Mouse (Mus musculus) neural tube, embryonic 14.5 days (tissue): Measurements from ENCODE around the gene Gm49673. TPM values are rescaled to one million over a fixed set of nuclear protein-coding genes. Genes with fewer than 3 reads are reported as not detected.
"Not testable (repeated sequence)": the region's sequence is repeated elsewhere in the genome, so short reads cannot be mapped to it uniquely, and the experiment has no call there.

Experiments
- ATAC-seq: fragments of 200-750 bp; cut with Nextera tagmentation; 2 replicates; pipeline ENCODE4 v1.8.0; 2017; ENCODE audit warnings: low read depth, mild to moderate bottlenecking, moderate TSS enrichment, moderate library complexity
- H3K27ac ChIP-seq: fragments of 300-500 bp; sonication (generic); 2 replicates; pipeline ENCODE4 v1.5.1; 2014; ENCODE audit warnings: low read depth, mild to moderate bottlenecking, control low read depth, low read length, moderate library complexity, mixed read lengths
- H3K27me3 ChIP-seq: fragments of 300-500 bp; sonication (generic); 2 replicates; pipeline ENCODE4 v1.6.1; 2014; ENCODE audit warnings: low read length; ENCODE audit not compliant: control insufficient read depth, insufficient read depth
- H3K36me3 ChIP-seq: fragments of 300-500 bp; sonication (generic); 2 replicates; pipeline ENCODE4 v1.6.1; 2014; ENCODE audit warnings: low read length, mixed read lengths; ENCODE audit not compliant: control insufficient read depth, insufficient read depth
- H3K4me1 ChIP-seq: fragments of 300-500 bp; sonication (generic); 2 replicates; pipeline ENCODE4 v1.6.1; 2014; ENCODE audit warnings: low read length; ENCODE audit not compliant: control insufficient read depth, insufficient read depth
- H3K4me2 ChIP-seq: fragments of 300-500 bp; sonication (generic); 2 replicates; pipeline ENCODE4 v1.6.1; 2014; ENCODE audit warnings: mild to moderate bottlenecking, low read depth, low read length, control low read depth
- H3K4me3 ChIP-seq: fragments of 300-500 bp; sonication (generic); 2 replicates; pipeline ENCODE4 v1.5.1; 2014; ENCODE audit warnings: low read depth, low read length, control low read depth, mixed read lengths
- H3K9ac ChIP-seq: fragments of 300-500 bp; sonication (generic); replicated peaks from 2 replicates; pipeline ENCODE4 v1.6.1; 2014; ENCODE audit warnings: low read depth, mild to moderate bottlenecking, control low read depth, low read length, mixed read lengths
- H3K9me3 ChIP-seq: fragments of 300-500 bp; sonication (generic); 2 replicates; pipeline ENCODE4 v1.6.1; 2016; ENCODE audit warnings: low read length; ENCODE audit not compliant: control insufficient read depth
- WGBS: fragments of 180-500 bp; shearing (Covaris S2); extraction: QIAGEN DNeasy Blood & Tissue Kit; methylation state at CpG from one replicate; pipeline ENCODE4 v1.1.7; 2014; 5-methylcytosine and 5-hydroxymethylcytosine counted together
- polyA plus RNA-seq: library from polyadenylated mRNA; unstranded; fragments of >200 nt; fragmentation: Nextera tagmentation; extraction: Ambion mirVana; gene quantifications from 2 replicates; pipeline ENCODE4 v1.2.1, GENCODE M21; 2014

The Gm49673 gene
- polyA plus RNA-seq = 0.33 TPM in 1 of 2 replicates, not detected in the other

GRCm38 (mm10) chr17:8147439-8148316, at the start of gene Gm49673, which contains the start of gene Rnaset2a:
Gm49673 (minus strand) TSS chr17:8147788.
Rnaset2a (minus strand) TSS chr17:8148097.
- Histone ChIP-seq H3K4me3 (peak within 1 kb of the TSS; percentile 40), H3K4me2 (peak within 1 kb of the TSS; percentile 46), H3K9ac (0 out of 2 replicates have a peak within 1 kb of the TSS, but pooled peaks have one; percentile 34)
- not testable (repeated sequence) for H3K27me3 ChIP-seq, H3K36me3 ChIP-seq, H3K27ac ChIP-seq, H3K9me3 ChIP-seq, H3K4me1 ChIP-seq
- ATAC-seq = peak; percentile 97
- WGBS = under 1% methylated on average over 34 of the region's 67 CpGs

DNA sequence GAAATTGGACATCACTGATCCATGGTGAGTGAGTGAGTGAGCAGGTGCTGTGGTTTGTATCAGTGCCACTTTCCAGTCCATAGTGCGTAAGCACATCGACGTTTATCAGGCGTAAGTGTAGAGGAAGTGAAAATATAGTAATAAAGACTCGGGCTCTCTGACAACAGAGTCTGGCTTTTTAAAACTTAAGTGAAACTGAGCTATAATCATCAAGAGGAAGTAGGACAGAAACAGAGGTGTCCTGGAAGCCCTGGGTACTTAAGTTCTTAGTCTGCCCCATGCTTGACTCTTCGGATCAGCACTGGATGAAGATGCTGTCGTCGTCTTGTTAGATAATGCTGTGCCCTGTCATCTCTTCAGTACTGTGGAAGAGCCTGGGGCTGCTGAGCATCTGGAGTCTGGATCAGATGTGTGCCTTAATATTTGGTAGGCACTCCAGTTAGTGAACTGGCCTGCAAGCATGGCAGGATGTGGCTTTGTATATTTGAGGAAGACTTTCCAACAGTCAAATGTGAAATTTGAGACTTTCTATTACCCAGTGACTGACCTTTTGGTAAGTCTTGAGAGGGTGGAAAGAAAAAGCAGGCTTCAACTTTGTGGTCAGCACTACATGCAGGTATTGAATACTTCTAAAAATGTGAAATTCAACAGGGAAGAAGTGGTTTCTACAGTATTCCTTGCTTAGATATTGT, 48.2 kb upstream of the Gm49673 start:
- Histone ChIP-seq H3K4me1 (no peaks in the 10 kb centered on the region), H3K27me3 (no peaks in the 10 kb centered on the region), H3K9ac (no peak overlapping the region), H3K4me3 (no peak overlapping the region), H3K36me3 (peaks cover 14% of the 10 kb centered on the region), H3K9me3 (no peaks in the 10 kb centered on the region), H3K27ac (no peak overlapping the region), H3K4me2 (no peak overlapping the region)
- 95% methylated on average over 8 of the region's 8 CpGs for WGBS
- ATAC-seq = no peak

DNA sequence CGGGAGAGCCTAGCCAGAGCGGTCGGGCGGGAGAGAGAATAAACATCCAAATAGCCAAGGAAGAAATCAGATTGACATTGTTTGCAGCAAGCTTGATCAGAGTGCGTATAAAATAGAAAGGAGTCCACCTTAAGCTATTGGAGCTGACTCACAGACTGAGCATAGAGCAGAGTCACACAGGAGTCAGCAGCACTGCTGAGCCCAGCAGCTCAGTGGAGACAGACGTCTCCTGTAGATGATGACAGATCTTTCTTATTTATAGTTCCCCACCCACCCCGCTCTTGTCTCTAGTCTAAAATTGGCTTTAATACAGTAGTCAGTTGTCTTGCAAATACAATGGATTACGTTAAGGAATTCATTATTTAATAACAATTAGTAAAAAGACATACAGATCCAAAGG, 46.1 kb upstream of the Gm49673 start:
- Histone ChIP-seq H3K9me3 (no peaks in the 10 kb centered on the region), H3K4me2 (no peak overlapping the region), H3K9ac (no peak overlapping the region), H3K36me3 (peaks cover 23% of the 10 kb centered on the region), H3K4me3 (no peak overlapping the region), H3K27ac (no peak overlapping the region), H3K4me1 (no peaks in the 10 kb centered on the region), H3K27me3 (no peaks in the 10 kb centered on the region)
- no peak for ATAC-seq
- 88% methylated on average over 8 of the region's 8 CpGs for WGBS

- H3K4me1 ChIP-seq = no peaks in the 10 kb centered on the region
- H3K9me3 ChIP-seq = no peaks in the 10 kb centered on the region
- WGBS = 95% methylated on average over 7 of the region's 7 CpGs
- no peak overlapping the region for H3K4me2 ChIP-seq
- H3K27me3 ChIP-seq = no peaks in the 10 kb centered on the region
- H3K4me3 ChIP-seq = no peak overlapping the region
- no peak for ATAC-seq
- no peak overlapping the region for H3K9ac ChIP-seq
- peaks cover 52% of the 10 kb centered on the region for H3K36me3 ChIP-seq
- H3K27ac ChIP-seq = no peak overlapping the region
Measured at GRCm38 (mm10) chr17:8184217-8184616, 36.6 kb upstream of the Gm49673 start.

GRCm38 (mm10) chr17:8183815-8184214, 36.2 kb upstream of the Gm49673 start:
- peaks cover 54% of the 10 kb centered on the region for H3K36me3 ChIP-seq

DNA sequence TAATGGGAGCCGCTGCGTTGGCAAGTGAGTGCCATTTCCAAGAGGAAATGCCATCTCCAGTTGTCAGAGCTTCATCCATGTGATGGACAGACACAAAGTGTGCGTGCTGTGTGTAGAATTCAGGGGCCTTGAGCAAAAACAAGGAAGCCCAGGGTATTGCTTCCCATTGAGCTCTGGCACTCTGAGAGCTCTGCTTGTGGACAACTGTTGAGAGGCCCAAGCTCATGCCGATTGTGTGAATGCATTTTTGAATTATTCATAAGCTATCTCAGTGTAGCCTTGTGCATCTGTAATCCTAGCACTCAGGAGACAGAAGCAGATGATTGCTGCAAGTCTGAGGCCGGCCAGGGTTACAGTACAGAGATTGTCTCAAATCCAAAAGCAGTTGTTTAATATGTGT, 29.5 kb upstream of the Gm49673 start:
- Histone ChIP-seq H3K9ac (no peak overlapping the region), H3K27ac (no peak overlapping the region), H3K36me3 (peaks cover 44% of the 10 kb centered on the region), H3K27me3 (no peaks in the 10 kb centered on the region), H3K4me2 (no peak overlapping the region), H3K9me3 (no peaks in the 10 kb centered on the region), H3K4me1 (no peaks in the 10 kb centered on the region), H3K4me3 (no peak overlapping the region)
- ATAC-seq = no peak
- 67% methylated on average over 5 of the region's 5 CpGs for WGBS

More at GRCm38 (mm10) chr17:8183815-8184214, 36.2 kb upstream of the Gm49673 start:
- Histone ChIP-seq H3K27ac (no peak overlapping the region), H3K9me3 (no peaks in the 10 kb centered on the region), H3K4me1 (no peaks in the 10 kb centered on the region), H3K27me3 (no peaks in the 10 kb centered on the region), H3K4me2 (no peak overlapping the region), H3K9ac (no peak overlapping the region), H3K4me3 (no peak overlapping the region)
- WGBS = 92% methylated on average over 5 of the region's 5 CpGs
- no peak for ATAC-seq

DNA sequence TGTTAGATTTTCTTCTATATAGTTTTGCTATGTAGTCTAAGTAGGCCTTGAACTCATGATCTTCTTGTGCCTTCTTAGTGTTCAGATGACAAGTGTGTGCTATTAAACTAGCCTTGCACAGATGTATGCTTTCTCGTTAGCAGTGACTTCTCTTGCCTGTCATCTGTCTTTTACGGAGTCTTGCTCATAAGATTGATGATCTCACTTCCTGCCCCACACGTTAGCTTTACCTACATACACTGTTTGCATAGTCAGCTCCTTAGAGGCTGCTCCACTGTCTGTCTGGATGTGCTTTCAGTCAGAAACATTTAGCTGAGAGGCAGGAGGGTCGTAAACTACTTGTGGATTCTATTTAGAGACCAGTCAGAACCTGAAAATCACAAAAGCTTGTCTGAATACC, 23.5 kb upstream of the Gm49673 start:
- Histone ChIP-seq H3K36me3 (peaks cover 45% of the 10 kb centered on the region), H3K27ac (no peak overlapping the region), H3K9me3 (no peaks in the 10 kb centered on the region), H3K4me3 (no peak overlapping the region), H3K9ac (no peak overlapping the region), H3K4me1 (no peaks in the 10 kb centered on the region), H3K27me3 (no peaks in the 10 kb centered on the region), H3K4me2 (no peak overlapping the region)
- no peak for ATAC-seq
- WGBS = 60% methylated on average over 4 of the region's 4 CpGs

DNA sequence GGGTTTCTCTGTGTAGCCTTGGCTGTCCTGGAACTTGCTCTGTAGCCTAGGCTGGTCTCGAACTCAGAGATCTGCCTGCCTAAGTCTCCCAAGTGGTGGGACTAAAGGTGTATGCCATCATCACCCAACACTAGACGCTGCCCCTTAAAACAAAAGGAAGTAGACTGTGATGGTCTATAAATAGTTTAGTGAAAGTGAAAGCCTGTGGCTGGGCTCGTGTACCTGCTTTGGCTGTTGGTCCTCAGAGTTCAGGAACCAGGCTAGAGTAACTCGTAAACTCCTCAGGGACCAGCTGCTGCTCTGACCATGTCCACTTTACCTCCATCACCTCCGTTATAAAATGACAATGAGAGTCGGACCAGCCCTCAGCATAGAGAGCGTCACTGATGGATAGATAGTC, 22.7 kb upstream of the Gm49673 start:
- Histone ChIP-seq H3K4me3 (no peak overlapping the region), H3K36me3 (peaks cover 39% of the 10 kb centered on the region), H3K4me2 (no peak overlapping the region), H3K4me1 (no peaks in the 10 kb centered on the region), H3K9ac (no peak overlapping the region), H3K27me3 (no peaks in the 10 kb centered on the region), H3K9me3 (no peaks in the 10 kb centered on the region), H3K27ac (no peak overlapping the region)
- ATAC-seq = no peak
- 89% methylated on average over 7 of the region's 7 CpGs for WGBS

GRCm38 (mm10) chr17:8167436-8167835, 19.8 kb upstream of the Gm49673 start:
- H3K9ac ChIP-seq, H3K27me3 ChIP-seq, H3K4me2 ChIP-seq, H3K27ac ChIP-seq, H3K9me3 ChIP-seq, H3K4me1 ChIP-seq, H3K4me3 ChIP-seq, ATAC-seq: not testable (repeated sequence)
- H3K36me3 ChIP-seq = peaks cover 22% of the 10 kb centered on the region
- WGBS = 98% methylated on average over 5 of the region's 8 CpGs
